Mouse (Mus musculus): ENCODE results near the gene Slc1a7.

- TF ChIP-seq CTCF (IDR thresholded peaks at IDR 0.05) (no peak), EP300 (IDR thresholded peaks at IDR 0.05; ENCODE audit: insufficient read depth, low read depth, low read length) (no peak), POLR2A (IDR thresholded peaks at IDR 0.05; ENCODE audit: insufficient read depth, low read depth, low read length) (no peak)
These were observed 40.4 kb downstream of the Slc1a7 start for GRCm38 (mm10) chr4:108008541-108008940.
